ENCODE assay signal across 23 mouse cellular contexts in genomic region chr2:163171891-163172290, GRCm38 (mm10). TPM values are rescaled to one million over a fixed set of nuclear protein-coding genes. Genes with fewer than 3 reads are reported as not detected.
"Had no signal": no experiment of that assay in that cellular context is flagged by ENCODE, and none has a peak within 500 bp of the region (broad histone marks: within the 10 kb centered on the region; RNA-seq: fewer than 3 reads in every experiment).

No protein-coding gene starts in this region.

- H3K27ac ChIP-seq: kidney, postnatal 0 days; layer of hippocampus, adult 2 months; limb, embryonic 12.5 days; limb, embryonic 15.5 days; liver, embryonic 14.5 days; macrophage; neural tube, embryonic 12.5 days; neural tube, embryonic 15.5 days; stomach, postnatal 0 days had no signal

- H3K9ac ChIP-seq: limb, embryonic 12.5 days; limb, embryonic 15.5 days; liver, embryonic 14.5 days; liver, postnatal 0 days; lung, embryonic 14.5 days; neural tube, embryonic 12.5 days; neural tube, embryonic 15.5 days had no signal

- H3K27me3 ChIP-seq: limb, embryonic 15.5 days; neural tube, embryonic 12.5 days had no signal

- H3K36me3 ChIP-seq: limb, embryonic 12.5 days; limb, embryonic 15.5 days; neural tube, embryonic 12.5 days; neural tube, embryonic 15.5 days had no signal

- DNase-seq: kidney, adult 2 months; kidney, postnatal 25 days; layer of hippocampus, adult 9-11 months; liver, postnatal 0 days; lung, embryonic 14.5 days; right cerebral cortex, adult 18-20 months; right cerebral cortex, postnatal 14 days; right cerebral cortex, postnatal 4 days; thymus, adult 2 months; thymus, postnatal 14 days; thymus, postnatal 4 days had no signal

- H3K4me1 ChIP-seq: neural tube, embryonic 12.5 days had no signal

- H3K4me2 ChIP-seq: limb, embryonic 12.5 days; limb, embryonic 15.5 days; liver, embryonic 11.5 days; lung, embryonic 14.5 days; neural tube, embryonic 12.5 days; neural tube, embryonic 15.5 days had no signal

- ATAC-seq: liver, postnatal 0 days; lung, postnatal 0 days had no signal

- H3K4me3 ChIP-seq: layer of hippocampus, adult 2 months; limb, embryonic 12.5 days; limb, embryonic 15.5 days; neural tube, embryonic 12.5 days; neural tube, embryonic 15.5 days had no signal

- H3K9me3 ChIP-seq: limb, embryonic 12.5 days; limb, embryonic 15.5 days; neural tube, embryonic 12.5 days; neural tube, embryonic 15.5 days had no signal

RNA-seq across cellular contexts. Expression of gene Tox2, which starts 31.0 kb away (rescaled TPM):
- total RNA-seq: megakaryocyte, adult 5-6 weeks had no signal
